Mouse (Mus musculus): ENCODE measurements around the gene Gm13271. TPM values are rescaled to one million over a fixed set of nuclear protein-coding genes. Genes with fewer than 3 reads are reported as not detected.

The Gm13271 gene
- polyA plus RNA-seq, 1 experiment from 2014 or later = not detected

DNA sequence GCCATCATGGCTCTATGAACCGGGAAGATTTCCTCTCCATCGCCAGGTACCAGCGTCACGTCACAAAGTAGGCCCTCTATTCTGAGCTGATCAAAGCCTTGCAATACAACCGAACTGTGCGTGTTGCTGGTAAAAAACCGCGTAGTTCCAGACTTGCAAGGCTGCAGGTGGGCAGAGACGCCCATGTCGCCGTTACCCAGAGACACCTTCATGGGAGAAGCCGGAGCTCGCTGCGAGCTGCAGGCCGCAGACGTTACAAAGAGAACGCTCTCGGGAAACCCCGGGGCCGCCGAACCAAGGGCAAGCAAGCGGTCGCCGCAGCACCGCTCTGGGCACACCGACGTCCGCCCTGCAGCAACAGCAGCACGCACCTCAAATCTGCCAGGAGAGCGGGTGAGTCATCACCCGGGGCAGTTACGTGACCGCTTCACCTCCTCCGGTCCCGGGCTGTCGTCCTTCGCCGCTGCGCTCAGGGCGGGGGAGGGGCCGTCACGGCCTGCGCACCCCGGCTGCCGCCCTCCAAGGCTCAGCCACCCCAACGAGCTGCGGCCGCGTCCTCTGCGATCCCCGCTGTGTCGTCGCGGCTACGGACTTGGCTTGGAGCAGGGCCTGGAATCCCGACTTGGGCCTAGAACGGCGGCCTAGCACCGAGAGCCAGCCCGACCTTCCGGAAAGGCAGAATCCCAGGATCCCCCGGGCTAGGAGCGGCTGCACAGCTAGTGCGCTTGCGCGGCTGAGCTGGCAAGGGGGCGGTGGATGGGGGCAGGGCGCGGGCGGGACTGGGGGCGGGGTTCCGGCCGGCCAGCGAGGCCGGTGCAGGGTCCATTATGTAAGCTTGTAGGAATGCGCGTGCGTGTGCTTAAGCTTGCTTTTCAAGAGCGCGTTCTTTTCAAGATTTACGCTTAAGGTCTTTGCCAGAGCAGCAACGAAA lies 32.6 kb upstream of the Gm13271 start, which contains the start of the genes Gm26566 and Klhl9:
TSS of gene Gm26566 (plus strand) at position 15 of the 931 bp plus-strand sequence.
TSS of gene Klhl9 (minus strand) at position 675 of the 931 bp plus-strand sequence.
- H3K4me3 ChIP-seq (ENCODE audit: low read depth, low read length) = peak within 1 kb of the TSS; percentile 93
- under 1% methylated on average over 77 of the region's 82 CpGs for WGBS

DNA sequence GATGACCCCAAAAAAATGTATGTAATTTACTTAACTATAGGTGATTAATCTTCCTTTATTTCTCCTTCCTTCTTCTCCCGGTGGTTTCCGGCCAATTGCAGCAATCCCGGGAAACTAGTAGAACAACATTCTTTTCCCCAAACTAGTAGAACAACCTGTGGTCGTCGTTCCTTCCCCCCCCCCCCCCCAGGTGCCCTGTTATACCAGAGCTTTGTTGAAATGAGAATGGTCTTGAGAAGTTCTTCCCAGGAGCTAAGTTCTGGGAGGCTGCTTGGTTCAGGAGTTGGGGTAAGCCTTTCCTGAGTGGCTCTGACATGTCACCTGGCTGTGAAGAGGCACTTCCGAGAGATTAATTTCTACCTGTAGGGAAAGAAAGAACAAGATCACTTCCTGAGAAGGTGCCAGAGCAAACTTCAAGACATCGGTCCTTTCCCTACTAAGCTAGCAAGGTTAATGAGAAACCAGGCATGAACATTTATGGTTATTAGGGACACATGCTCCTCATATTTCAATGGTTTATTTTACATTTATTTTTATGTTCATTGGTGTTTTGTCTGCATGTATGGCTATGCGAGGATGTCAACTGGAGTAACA lies 31.1 kb upstream of the Gm13271 start:
- H3K4me2 ChIP-seq = peak overlapping the region; percentile 86
- no peak for ATAC-seq (ENCODE audit: insufficient read depth)
- WGBS = 46% methylated on average over 8 of the region's 8 CpGs
- peak; percentile 66 for DNase-seq
- H3K27ac ChIP-seq (ENCODE audit: low read depth) = peak overlapping the region; percentile 98
- no peaks in the 10 kb centered on the region for H3K9me3 ChIP-seq (ENCODE audit: low read depth, low read length)
- H3K36me3 ChIP-seq (ENCODE audit: insufficient read depth) = peaks cover 20% of the 10 kb centered on the region
- TF ChIP-seq CTCF (IDR thresholded peaks at IDR 0.05; ENCODE audit: low read depth) = no peak
- no peak overlapping the region for H3K9ac ChIP-seq
- no peak overlapping the region for H3K4me3 ChIP-seq (ENCODE audit: low read depth, low read length)
- H3K27me3 ChIP-seq (ENCODE audit: insufficient read depth, low read length) = no peaks in the 10 kb centered on the region
- H3K4me1 ChIP-seq (ENCODE audit: insufficient read depth) = peaks cover 16% of the 10 kb centered on the region

More for the DNA sequence above, 32.6 kb upstream of the Gm13271 start, which contains the start of the genes Gm26566 and Klhl9:
- H3K27ac ChIP-seq (ENCODE audit: low read depth) = peak within 1 kb of the TSS; percentile 98
- H3K36me3 ChIP-seq (ENCODE audit: insufficient read depth) = peaks cover 29% of the 10 kb centered on the region
- peak within 1 kb of the TSS; percentile 99 for H3K9ac ChIP-seq
- no peak for TF ChIP-seq CTCF (IDR thresholded peaks at IDR 0.05; ENCODE audit: low read depth)
- H3K4me1 ChIP-seq (ENCODE audit: insufficient read depth) = peaks cover 16% of the 10 kb centered on the region
- no peaks in the 10 kb centered on the region for H3K27me3 ChIP-seq (ENCODE audit: insufficient read depth, low read length)
- ATAC-seq (ENCODE audit: insufficient read depth) = peak; percentile 96
- DNase-seq = peak; percentile 98
- H3K4me2 ChIP-seq = peak within 1 kb of the TSS; percentile 86
- H3K9me3 ChIP-seq (ENCODE audit: low read depth, low read length) = no peaks in the 10 kb centered on the region

DNA sequence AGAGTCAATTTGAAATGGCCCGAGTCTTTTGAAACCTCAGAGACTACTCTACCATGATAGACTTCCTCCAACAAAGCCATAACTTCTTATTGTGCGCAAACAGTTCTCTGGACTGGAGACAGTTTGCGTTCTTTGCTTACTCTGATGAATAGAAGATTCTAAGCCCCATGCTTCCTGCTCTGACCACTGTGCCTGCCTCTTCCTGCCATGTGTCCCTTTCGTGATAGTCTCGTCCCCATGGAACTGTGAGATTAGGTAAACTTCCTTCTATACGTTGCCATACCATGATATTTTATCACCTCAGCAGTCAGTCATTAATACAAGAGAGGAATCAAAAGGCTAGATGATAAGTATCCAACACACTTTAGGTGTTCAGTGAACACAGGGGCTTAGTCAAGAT lies 27.9 kb upstream of the Gm13271 start:
- Histone ChIP-seq H3K27me3 (ENCODE audit: insufficient read depth, low read length) (no peaks in the 10 kb centered on the region), H3K4me3 (ENCODE audit: low read depth, low read length) (no peak overlapping the region), H3K9ac (no peak overlapping the region), H3K4me1 (ENCODE audit: insufficient read depth) (no peaks in the 10 kb centered on the region), H3K36me3 (ENCODE audit: insufficient read depth) (no peaks in the 10 kb centered on the region), H3K4me2 (no peak overlapping the region), H3K27ac (ENCODE audit: low read depth) (peak overlapping the region; percentile 30; the same call in 1 of the 2 replicates), H3K9me3 (ENCODE audit: low read depth, low read length) (no peaks in the 10 kb centered on the region)
- TF ChIP-seq CTCF (IDR thresholded peaks at IDR 0.05; ENCODE audit: low read depth) = no peak
- ATAC-seq (ENCODE audit: insufficient read depth) (no peak), DNase-seq (no peak)
- 70% methylated on average over 6 of the region's 6 CpGs for WGBS

DNA sequence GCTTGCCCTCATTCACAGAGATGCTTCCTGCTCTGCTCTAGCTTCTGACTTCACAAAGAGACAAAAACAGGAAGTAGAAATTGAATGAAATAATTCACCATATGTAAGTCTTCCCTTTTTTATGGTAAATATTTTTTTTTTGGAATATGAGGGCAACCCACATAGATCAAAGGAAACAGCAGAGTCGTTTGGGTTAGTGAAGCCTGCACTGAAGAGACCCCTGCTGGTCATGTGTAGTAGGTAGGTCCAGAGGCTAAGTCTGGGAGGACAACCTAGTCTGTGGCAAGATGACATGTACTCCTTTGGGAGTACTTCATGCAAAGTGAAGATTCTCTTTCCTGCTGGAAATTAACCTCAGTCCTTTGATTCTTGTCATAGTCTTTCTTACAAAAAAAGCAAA lies 27.3 kb upstream of the Gm13271 start:
- H3K36me3 ChIP-seq (ENCODE audit: insufficient read depth) = no peaks in the 10 kb centered on the region
- no peak overlapping the region for H3K4me3 ChIP-seq (ENCODE audit: low read depth, low read length)
- DNase-seq (peak; percentile 72), ATAC-seq (ENCODE audit: insufficient read depth) (peak; percentile 52; the same call in 1 of the 2 replicates)
- H3K4me1 ChIP-seq (ENCODE audit: insufficient read depth) = no peaks in the 10 kb centered on the region
- no peaks in the 10 kb centered on the region for H3K27me3 ChIP-seq (ENCODE audit: insufficient read depth, low read length)
- no peaks in the 10 kb centered on the region for H3K9me3 ChIP-seq (ENCODE audit: low read depth, low read length)
- peak; percentile 78 for TF ChIP-seq CTCF (IDR thresholded peaks at IDR 0.05; ENCODE audit: low read depth)
- H3K27ac ChIP-seq (ENCODE audit: low read depth) = 0 out of 2 replicates have a peak overlapping the region, but pooled peaks have one; percentile 15
- 3% methylated on average over 1 of the region's 1 CpGs for WGBS
- H3K4me2 ChIP-seq = no peak overlapping the region
- no peak overlapping the region for H3K9ac ChIP-seq

DNA sequence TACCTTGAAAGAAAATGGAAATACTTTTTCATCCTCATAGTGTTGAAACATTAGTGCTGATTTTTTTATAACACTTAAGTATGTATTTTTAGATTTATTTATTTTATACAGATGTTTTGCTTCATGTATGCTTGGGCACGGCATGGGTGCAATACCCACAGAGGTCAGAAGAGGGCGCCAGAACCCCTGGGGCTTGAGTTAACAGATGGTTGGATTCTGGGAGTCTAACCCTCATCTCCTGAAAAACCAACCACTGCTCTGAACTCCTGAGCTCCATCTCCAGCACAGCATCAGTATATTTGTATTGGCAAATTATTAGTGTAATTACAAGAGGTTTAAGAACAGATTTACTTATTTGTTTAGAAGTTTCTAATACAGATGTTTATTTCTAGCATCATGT lies 16.2 kb upstream of the Gm13271 start:
- Histone ChIP-seq H3K36me3 (ENCODE audit: insufficient read depth) (no peaks in the 10 kb centered on the region), H3K4me2 (no peak overlapping the region), H3K4me1 (ENCODE audit: insufficient read depth) (peaks cover 5% of the 10 kb centered on the region; the same call in 1 of the 2 replicates), H3K27me3 (ENCODE audit: insufficient read depth, low read length) (no peaks in the 10 kb centered on the region), H3K9ac (no peak overlapping the region), H3K4me3 (ENCODE audit: low read depth, low read length) (no peak overlapping the region), H3K9me3 (ENCODE audit: low read depth, low read length) (no peaks in the 10 kb centered on the region), H3K27ac (ENCODE audit: low read depth) (no peak overlapping the region)
- peak; percentile 91 for DNase-seq
- peak; percentile 85 for TF ChIP-seq CTCF (IDR thresholded peaks at IDR 0.05; ENCODE audit: low read depth)
- peak; percentile 35; the same call in 1 of the 2 replicates for ATAC-seq (ENCODE audit: insufficient read depth)
- WGBS = 3% methylated on average over 2 of the region's 2 CpGs

DNA sequence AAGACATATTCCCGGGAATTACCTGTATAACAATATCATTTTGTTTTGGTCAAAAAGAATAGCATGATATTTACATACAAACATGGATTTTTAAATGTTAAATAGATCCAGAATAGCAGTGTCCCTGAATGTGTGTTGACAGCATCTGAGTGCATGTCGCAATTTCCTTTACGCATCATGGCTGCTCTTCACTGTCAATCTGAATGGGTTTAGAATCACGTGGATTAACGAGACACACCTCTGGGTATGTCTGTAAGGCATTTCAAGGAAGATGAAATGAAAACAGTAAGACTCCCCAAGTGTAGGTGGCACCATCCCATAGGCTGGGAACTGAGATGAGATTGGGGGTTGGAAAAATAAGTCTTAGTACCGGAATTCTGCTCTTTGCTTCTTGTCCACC lies 15.6 kb upstream of the Gm13271 start:
- no peak for ATAC-seq (ENCODE audit: insufficient read depth)
- H3K36me3 ChIP-seq (ENCODE audit: insufficient read depth) = no peaks in the 10 kb centered on the region
- no peak for TF ChIP-seq CTCF (IDR thresholded peaks at IDR 0.05; ENCODE audit: low read depth)
- H3K27ac ChIP-seq (ENCODE audit: low read depth) = no peak overlapping the region
- H3K9ac ChIP-seq = no peak overlapping the region
- no peaks in the 10 kb centered on the region for H3K9me3 ChIP-seq (ENCODE audit: low read depth, low read length)
- WGBS = 91% methylated on average over 6 of the region's 6 CpGs
- no peaks in the 10 kb centered on the region for H3K27me3 ChIP-seq (ENCODE audit: insufficient read depth, low read length)
- H3K4me2 ChIP-seq = no peak overlapping the region
- H3K4me3 ChIP-seq (ENCODE audit: low read depth, low read length) = no peak overlapping the region
- H3K4me1 ChIP-seq (ENCODE audit: insufficient read depth) = peaks cover 5% of the 10 kb centered on the region; the same call in 1 of the 2 replicates
- DNase-seq = no peak

DNA sequence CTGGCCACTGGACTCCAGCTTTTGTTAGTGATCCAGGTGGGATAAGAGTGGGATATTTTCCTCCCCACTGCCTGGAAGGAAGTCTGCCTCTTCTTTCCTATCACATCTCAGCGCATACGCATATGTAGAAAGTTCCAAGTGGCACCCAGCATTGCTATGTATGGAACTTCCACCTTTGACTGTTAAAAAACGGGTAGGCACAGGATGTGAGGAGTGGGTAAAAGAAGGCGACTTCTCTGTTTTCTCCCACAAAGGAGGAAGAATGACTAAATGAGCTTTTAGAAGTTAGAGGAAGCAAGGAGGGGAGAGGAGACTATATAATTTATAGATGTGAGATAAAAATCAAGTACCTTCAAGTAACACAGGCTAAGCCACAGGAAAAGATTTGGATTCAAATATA lies 13.2 kb upstream of the Gm13271 start:
- H3K9me3 ChIP-seq (ENCODE audit: low read depth, low read length) = no peaks in the 10 kb centered on the region
- no peak for DNase-seq
- no peaks in the 10 kb centered on the region for H3K27me3 ChIP-seq (ENCODE audit: insufficient read depth, low read length)
- H3K27ac ChIP-seq (ENCODE audit: low read depth) = no peak overlapping the region
- no peak overlapping the region for H3K4me2 ChIP-seq
- no peaks in the 10 kb centered on the region for H3K36me3 ChIP-seq (ENCODE audit: insufficient read depth)
- H3K4me3 ChIP-seq (ENCODE audit: low read depth, low read length) = no peak overlapping the region
- H3K4me1 ChIP-seq (ENCODE audit: insufficient read depth) = peaks cover 5% of the 10 kb centered on the region; the same call in 1 of the 2 replicates
- ATAC-seq (ENCODE audit: insufficient read depth) = no peak
- no peak overlapping the region for H3K9ac ChIP-seq
- TF ChIP-seq CTCF (IDR thresholded peaks at IDR 0.05; ENCODE audit: low read depth) = no peak
- WGBS = 84% methylated on average over 4 of the region's 4 CpGs
